In genomic region chr2:59676442-59676841, GRCm38 (mm10) we compare ENCODE assay signal across 10 mouse cellular contexts.
DNase-seq lines count a peak whose midpoint lies in the region; ATAC-seq and TF ChIP-seq lines count a peak whose summit lies in the region.
"Had no signal": no experiment of that assay in that cellular context is flagged by ENCODE, and none has a peak within 500 bp of the region (broad histone marks: within the 10 kb centered on the region; RNA-seq: fewer than 3 reads in every experiment).

No protein-coding gene starts in this region.

- no peaks in the 10 kb centered on the region for H3K9me3 ChIP-seq in heart, embryonic 14.5 days (ENCODE audit: control insufficient read depth, low read length)
- H3K9me3 ChIP-seq in limb, embryonic 12.5 days, result no peaks in the 10 kb centered on the region

- H3K9ac ChIP-seq in heart, embryonic 14.5 days (ENCODE audit: low read length), result peak overlapping the region; percentile 38; the same call in 1 of the 2 replicates
- H3K9ac ChIP-seq in limb, embryonic 12.5 days (replicated peaks), result no peak overlapping the region
- H3K9ac ChIP-seq: hindbrain, embryonic 14.5 days had no signal

- H3K27me3 ChIP-seq in heart, embryonic 14.5 days (ENCODE audit: control insufficient read depth, insufficient read depth, low read length), result no peaks in the 10 kb centered on the region
- H3K27me3 ChIP-seq in limb, embryonic 12.5 days, result no peaks in the 10 kb centered on the region

- 20% methylated on average over 6 of the region's 6 CpGs for WGBS in heart, embryonic 14.5 days
- WGBS in limb, embryonic 12.5 days, result 30% methylated on average over 6 of the region's 6 CpGs

- no peak overlapping the region for H3K4me2 ChIP-seq in heart, embryonic 14.5 days (ENCODE audit: low read length)
- no peak overlapping the region for H3K4me2 ChIP-seq in limb, embryonic 12.5 days
- H3K4me2 ChIP-seq: hindbrain, embryonic 14.5 days had no signal

- H3K27ac ChIP-seq in heart, embryonic 14.5 days (replicated peaks in 1 of 2; ENCODE audit: control insufficient read depth in 1 of 2, insufficient read depth in 1 of 2, low read depth in 2 of 2, low read length in 2 of 2), result peak overlapping the region; percentile 6 to 64; a peak in 3 of 4 replicates
- peak overlapping the region; percentile 68 for H3K27ac ChIP-seq in bone marrow macrophage, adult 2 months (ENCODE audit: insufficient read depth, low read depth, low read length)
- H3K27ac ChIP-seq in limb, embryonic 12.5 days, result peak overlapping the region; percentile 73
- H3K27ac ChIP-seq: hindbrain, embryonic 14.5 days had no signal

- no peak for TF ChIP-seq CTCF in bone marrow macrophage, adult 2 months (IDR thresholded peaks at IDR 0.05; ENCODE audit: low read depth, low read length)

- H3K4me3 ChIP-seq in heart, embryonic 14.5 days (ENCODE audit: control insufficient read depth in 1 of 2, insufficient read depth in 1 of 2, low read depth in 1 of 2, low read length in 2 of 2), result no peak overlapping the region
- H3K4me3 ChIP-seq in bone marrow macrophage, adult 2 months (ENCODE audit: insufficient read depth, low read length), result no peak overlapping the region
- H3K4me3 ChIP-seq in limb, embryonic 12.5 days (replicated peaks), result no peak overlapping the region

- peaks cover 42 to 64% of the 10 kb centered on the region in 2 experiments for H3K4me1 ChIP-seq in heart, embryonic 14.5 days (ENCODE audit: control insufficient read depth in 2 of 2, insufficient read depth in 2 of 2, low read length in 2 of 2)
- H3K4me1 ChIP-seq in bone marrow macrophage, adult 2 months (ENCODE audit: control insufficient read depth, insufficient read depth, low read length), result peaks cover 73% of the 10 kb centered on the region
- peaks cover 92% of the 10 kb centered on the region for H3K4me1 ChIP-seq in limb, embryonic 12.5 days (replicated peaks)

- no peak for DNase-seq in heart, adult 18-20 months
- DNase-seq in 416B (ENCODE audit: low read depth), result peak; percentile 72
- DNase-seq in frontal cortex, postnatal 36 days (ENCODE audit: low spot score in 2 of 2), result no peak
- DNase-seq in thymus, adult 18-20 months, result no peak
- no peak for DNase-seq in thymus, postnatal 25 days
- DNase-seq: cerebellum, adult 11-12 months had no signal

- no peaks in the 10 kb centered on the region for H3K36me3 ChIP-seq in heart, embryonic 14.5 days (ENCODE audit: control insufficient read depth, insufficient read depth, low read length)
- peaks cover 6% of the 10 kb centered on the region; the same call in 1 of the 2 replicates for H3K36me3 ChIP-seq in limb, embryonic 12.5 days

- ATAC-seq in heart, embryonic 14.5 days (ENCODE audit: insufficient number of reproducible peaks, insufficient read depth, low FRiP score, low read depth), result no peak
- no peak for ATAC-seq in limb, embryonic 12.5 days (ENCODE audit: insufficient number of reproducible peaks, insufficient read depth, low FRiP score, low TSS enrichment, low read depth)

- TF ChIP-seq POLR2A in bone marrow macrophage, adult 2 months (IDR thresholded peaks at IDR 0.05; ENCODE audit: borderline replicate concordance, low read depth, low read length), result no peak
